Mouse (Mus musculus) stomach, postnatal 0 days (tissue): ENCODE data around the gene Mrpl19.

ENCODE experiments used
- CTCF ChIP-seq: IDR thresholded peaks from 2 replicates; pipeline ENCODE4 v1.5.1; 2016; ENCODE audit warnings: antibody characterized with exemption, low read depth, mild to moderate bottlenecking, moderate library complexity
- EP300 ChIP-seq: optimal IDR thresholded peaks from 2 replicates; pipeline ENCODE3; 2016; ENCODE audit warnings: antibody characterized with exemption

DNA sequence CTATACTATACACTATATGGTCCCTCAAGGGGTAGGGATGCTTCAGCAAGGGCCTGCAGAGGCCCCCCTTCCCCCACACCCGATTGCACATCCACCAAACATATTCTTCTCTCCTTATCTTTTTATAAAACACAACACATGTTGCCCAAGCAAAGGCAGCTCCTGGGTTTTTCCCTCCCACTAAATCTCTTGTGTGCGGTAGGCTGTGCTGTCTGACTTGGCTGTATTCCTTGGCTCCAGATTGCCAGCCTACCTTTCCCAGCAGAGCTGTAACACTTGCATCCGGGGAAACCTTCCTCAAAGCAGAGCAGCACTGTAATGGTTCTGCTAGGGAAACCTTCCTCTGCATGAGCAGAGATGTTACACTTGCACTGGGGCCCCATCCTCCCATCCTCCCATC lies 53.6 kb downstream of the Mrpl19 start:
- TF ChIP-seq CTCF = no peak
- no peak for TF ChIP-seq EP300
